Mouse (Mus musculus): ENCODE measurements at regions not wholly inside any gene's neighbourhood (a gene's known extent, or its start where the extent isn't known, plus 50 kb on each side); places are given as distances from the start of the nearest gene placed in this dataset.

GRCm38 (mm10) chr15:5355332-5355731 lies 111.3 kb upstream of the Ptger4 start:
- TF ChIP-seq POLR2A (IDR thresholded peaks at IDR 0.05; ENCODE audit: borderline replicate concordance, low read depth, low read length) (no peak), CTCF (IDR thresholded peaks at IDR 0.05; ENCODE audit: low read depth, low read length) (no peak)

Data from bone marrow macrophage, adult 2 months (primary cell).